Mouse (Mus musculus): ENCODE results near the gene Traf1. TPM values are rescaled to one million over a fixed set of nuclear protein-coding genes. Genes with fewer than 3 reads are reported as not detected.

Gene Traf1
- polyA plus RNA-seq, 1 experiment from 2014 or later = 15.9 TPM

DNA sequence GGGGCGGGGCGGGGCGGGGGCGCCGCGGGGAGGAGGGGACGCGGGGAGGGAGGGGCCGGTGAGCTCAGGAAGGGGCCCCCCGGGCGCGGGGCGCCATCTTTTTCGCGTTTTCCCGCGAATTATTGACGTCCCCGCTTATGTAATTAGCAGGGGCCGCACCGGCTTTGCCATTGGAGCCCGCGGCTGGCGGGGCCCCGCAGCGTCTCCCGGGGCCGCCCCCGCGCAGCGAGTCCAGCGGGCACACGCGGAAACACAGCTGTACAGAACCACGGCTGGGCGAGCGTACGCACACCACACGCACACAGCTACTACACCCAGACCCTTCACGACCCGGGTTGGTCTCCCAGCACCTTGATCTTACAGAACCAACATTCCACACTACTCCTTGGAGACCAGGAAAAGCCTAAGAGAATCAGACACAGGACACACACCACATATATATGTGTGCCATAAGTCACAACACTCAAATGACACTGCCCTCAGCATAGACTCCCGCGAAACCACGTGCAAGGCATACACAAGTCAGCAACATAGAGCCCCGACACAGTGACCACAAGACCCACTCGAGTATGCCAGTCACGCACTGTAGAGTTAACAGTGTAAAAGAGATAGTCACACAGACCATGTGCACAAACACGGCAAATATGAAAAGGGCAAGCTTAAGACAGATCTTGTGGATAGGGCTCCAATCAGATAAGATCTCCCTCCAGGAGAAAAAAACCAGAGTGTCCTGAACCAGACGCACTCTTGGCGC is 47.3 kb downstream of the Traf1 start:
- peaks cover 10% of the 10 kb centered on the region; the same call in 1 of the 2 replicates for H3K36me3 ChIP-seq (ENCODE audit: control insufficient read depth, insufficient read depth, low read length)
- H3K27ac ChIP-seq (ENCODE audit: low read depth, low read length) = peak overlapping the region; percentile 71; the same call in 1 of the 2 replicates
- 3% methylated on average over 42 of the region's 50 CpGs for WGBS
- peak overlapping the region; percentile 73 for H3K4me3 ChIP-seq (ENCODE audit: low read length)
- peak overlapping the region; percentile 74 for H3K9ac ChIP-seq (ENCODE audit: low read depth, low read length)
- H3K27me3 ChIP-seq (ENCODE audit: control insufficient read depth, insufficient read depth, low read length) = no peaks in the 10 kb centered on the region
- H3K9me3 ChIP-seq (ENCODE audit: control insufficient read depth, low read length) = no peaks in the 10 kb centered on the region
- H3K4me2 ChIP-seq (replicated peaks; ENCODE audit: low read depth, low read length) = peak overlapping the region; percentile 73
- peak; percentile 66 for ATAC-seq (ENCODE audit: low FRiP score, low TSS enrichment)
- H3K4me1 ChIP-seq (ENCODE audit: control insufficient read depth, insufficient read depth, low read length) = no peaks in the 10 kb centered on the region; the same call in none of the 2 replicates

DNA sequence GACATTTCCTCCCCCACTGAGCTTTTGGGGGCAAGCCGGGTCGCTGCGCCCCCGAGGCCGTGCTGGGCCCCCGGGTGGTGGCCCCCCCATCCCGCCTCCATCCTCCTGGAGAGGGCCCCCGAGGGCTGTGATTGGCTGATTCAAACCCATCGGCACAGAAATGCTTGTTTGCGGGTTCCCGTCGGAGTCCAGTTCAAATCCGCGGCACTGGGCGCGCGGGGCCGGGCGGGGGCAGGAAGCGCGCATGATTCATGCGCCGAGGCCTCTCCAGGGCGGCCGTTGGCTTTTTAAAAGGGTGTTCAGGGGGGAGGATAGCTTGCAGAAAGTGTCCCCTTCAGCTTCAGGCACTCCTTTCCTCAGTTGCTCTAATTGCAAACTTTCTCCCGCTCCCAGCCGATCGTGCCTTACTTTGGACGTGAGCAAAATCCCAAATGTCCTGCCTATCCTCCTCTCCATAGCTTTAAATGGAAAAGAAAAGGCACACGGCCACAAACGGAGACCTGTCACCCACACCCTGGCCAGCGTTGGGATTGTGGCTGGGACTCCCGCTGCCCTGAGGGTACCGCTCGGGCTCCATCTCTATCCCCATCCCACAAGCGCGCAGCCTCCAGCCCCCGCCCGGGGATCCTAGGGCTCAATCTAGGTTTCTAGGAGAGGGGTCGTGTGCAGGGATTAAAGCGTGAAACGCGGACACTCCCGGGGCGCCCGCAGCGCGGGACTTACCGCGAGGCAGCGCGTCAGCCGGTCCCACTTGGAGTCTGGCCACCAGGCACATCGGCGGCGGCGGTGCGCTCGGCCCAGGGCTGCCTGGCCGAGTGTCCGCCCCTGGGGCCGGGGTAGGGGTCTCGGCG is 48.1 kb downstream of the Traf1 start, which contains the start of gene Phf19:
Gene Phf19 (minus strand): TSS at position 809 of the 851 bp plus-strand sequence.
- Histone ChIP-seq H3K4me2 (replicated peaks; ENCODE audit: low read depth, low read length) (peak within 1 kb of the TSS; percentile 73), H3K27me3 (ENCODE audit: control insufficient read depth, insufficient read depth, low read length) (no peaks in the 10 kb centered on the region), H3K36me3 (ENCODE audit: control insufficient read depth, insufficient read depth, low read length) (peaks cover 14% of the 10 kb centered on the region; the same call in 1 of the 2 replicates), H3K9ac (ENCODE audit: low read depth, low read length) (peak within 1 kb of the TSS; percentile 74), H3K4me3 (ENCODE audit: low read length) (peak within 1 kb of the TSS; percentile 73), H3K9me3 (ENCODE audit: control insufficient read depth, low read length) (no peaks in the 10 kb centered on the region), H3K4me1 (ENCODE audit: control insufficient read depth, insufficient read depth, low read length) (no peaks in the 10 kb centered on the region; the same call in none of the 2 replicates), H3K27ac (ENCODE audit: low read depth, low read length) (peak within 1 kb of the TSS; percentile 71; the same call in 1 of the 2 replicates)
- WGBS = under 1% methylated on average over 56 of the region's 64 CpGs
- peak; percentile 58 for ATAC-seq (ENCODE audit: low FRiP score, low TSS enrichment)

DNA sequence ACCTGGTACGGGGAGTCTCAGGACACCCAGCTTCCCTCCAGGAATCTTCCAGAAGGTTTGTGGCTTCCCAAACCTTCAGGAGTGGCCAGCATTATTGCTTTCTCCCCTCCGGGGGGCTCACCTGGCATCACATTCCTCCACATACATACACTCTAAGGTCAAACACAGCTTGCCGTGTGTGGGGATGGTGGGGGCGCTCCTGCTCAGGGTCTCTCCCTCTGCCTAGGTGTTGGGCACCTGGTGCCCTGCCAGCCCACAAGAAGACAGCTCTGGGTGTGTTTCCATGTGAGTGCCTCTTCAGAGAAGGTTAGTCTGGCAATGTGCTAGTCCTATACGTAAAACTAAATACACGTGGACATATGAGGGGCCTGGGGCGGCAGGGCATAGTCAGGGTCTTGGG is 49.0 kb downstream of the Traf1 start:
- Histone ChIP-seq H3K4me1 (ENCODE audit: control insufficient read depth, insufficient read depth, low read length) (no peaks in the 10 kb centered on the region; the same call in none of the 2 replicates), H3K9ac (ENCODE audit: low read depth, low read length) (peak overlapping the region; percentile 74; the same call in 1 of the 2 replicates), H3K9me3 (ENCODE audit: control insufficient read depth, low read length) (no peaks in the 10 kb centered on the region), H3K27me3 (ENCODE audit: control insufficient read depth, insufficient read depth, low read length) (no peaks in the 10 kb centered on the region), H3K4me2 (replicated peaks; ENCODE audit: low read depth, low read length) (peak overlapping the region; percentile 73), H3K36me3 (ENCODE audit: control insufficient read depth, insufficient read depth, low read length) (peaks cover 14% of the 10 kb centered on the region; the same call in 1 of the 2 replicates), H3K4me3 (ENCODE audit: low read length) (peak overlapping the region; percentile 73), H3K27ac (ENCODE audit: low read depth, low read length) (no peak overlapping the region)
- no peak for ATAC-seq (ENCODE audit: low FRiP score, low TSS enrichment)
- 29% methylated on average over 7 of the region's 7 CpGs for WGBS

DNA sequence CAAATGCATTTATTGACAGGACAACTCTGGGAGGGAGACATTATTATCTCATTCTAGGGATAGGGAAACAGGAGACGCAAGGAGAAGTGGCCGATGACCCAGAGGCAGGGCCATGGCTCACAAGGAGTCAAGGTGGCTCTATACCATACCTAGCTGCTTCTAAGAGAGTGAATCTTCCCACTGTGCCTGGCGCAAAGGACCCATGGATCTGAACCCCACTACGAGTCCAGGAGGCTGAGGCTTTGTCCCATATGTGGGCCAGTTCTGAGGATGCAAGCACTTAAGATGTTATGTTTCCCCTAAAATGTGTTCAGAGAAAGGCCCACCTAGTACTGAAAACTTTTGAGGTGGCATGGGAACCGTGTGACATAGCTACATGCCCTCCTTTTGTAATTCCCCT is 49.7 kb downstream of the Traf1 start:
- H3K4me2 ChIP-seq (replicated peaks; ENCODE audit: low read depth, low read length) = peak overlapping the region; percentile 73
- ATAC-seq (ENCODE audit: low FRiP score, low TSS enrichment) = no peak
- WGBS = 56% methylated on average over 5 of the region's 5 CpGs
- peak overlapping the region; percentile 73; the same call in 1 of the 2 replicates for H3K4me3 ChIP-seq (ENCODE audit: low read length)
- no peaks in the 10 kb centered on the region; the same call in none of the 2 replicates for H3K4me1 ChIP-seq (ENCODE audit: control insufficient read depth, insufficient read depth, low read length)
- no peaks in the 10 kb centered on the region for H3K9me3 ChIP-seq (ENCODE audit: control insufficient read depth, low read length)
- H3K36me3 ChIP-seq (ENCODE audit: control insufficient read depth, insufficient read depth, low read length) = peaks cover 14% of the 10 kb centered on the region; the same call in 1 of the 2 replicates
- no peak overlapping the region for H3K9ac ChIP-seq (ENCODE audit: low read depth, low read length)
- H3K27me3 ChIP-seq (ENCODE audit: control insufficient read depth, insufficient read depth, low read length) = no peaks in the 10 kb centered on the region
- no peak overlapping the region for H3K27ac ChIP-seq (ENCODE audit: low read depth, low read length)

DNA sequence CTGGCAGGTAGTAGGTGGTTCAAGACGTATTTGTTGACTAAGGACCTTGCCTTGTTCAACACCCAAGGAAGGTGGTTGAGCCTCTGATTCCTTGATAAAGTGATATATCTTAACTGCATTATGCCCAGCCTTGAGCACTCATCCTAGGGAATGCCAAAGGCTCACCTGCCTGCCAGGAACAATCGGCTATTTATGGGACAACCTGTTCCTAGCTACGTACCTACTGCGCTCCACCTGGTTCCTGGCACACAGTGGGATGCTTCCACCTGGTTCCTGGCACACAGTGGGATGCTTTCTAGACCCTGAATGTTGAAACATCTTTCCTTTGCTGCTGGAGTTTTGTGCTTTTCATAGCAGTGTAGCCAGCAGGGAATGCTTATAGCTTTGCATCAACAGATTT is 51.9 kb downstream of the Traf1 start:
- peaks cover 14% of the 10 kb centered on the region; the same call in 1 of the 2 replicates for H3K36me3 ChIP-seq (ENCODE audit: control insufficient read depth, insufficient read depth, low read length)
- H3K9me3 ChIP-seq (ENCODE audit: control insufficient read depth, low read length) = no peaks in the 10 kb centered on the region
- no peaks in the 10 kb centered on the region; the same call in none of the 2 replicates for H3K4me1 ChIP-seq (ENCODE audit: control insufficient read depth, insufficient read depth, low read length)
- 90% methylated on average over 4 of the region's 4 CpGs for WGBS
- H3K4me3 ChIP-seq (ENCODE audit: low read length) = no peak overlapping the region
- no peaks in the 10 kb centered on the region for H3K27me3 ChIP-seq (ENCODE audit: control insufficient read depth, insufficient read depth, low read length)
- no peak overlapping the region for H3K4me2 ChIP-seq (replicated peaks; ENCODE audit: low read depth, low read length)
- no peak for ATAC-seq (ENCODE audit: low FRiP score, low TSS enrichment)
- H3K27ac ChIP-seq (ENCODE audit: low read depth, low read length) = no peak overlapping the region
- H3K9ac ChIP-seq (ENCODE audit: low read depth, low read length) = no peak overlapping the region

DNA sequence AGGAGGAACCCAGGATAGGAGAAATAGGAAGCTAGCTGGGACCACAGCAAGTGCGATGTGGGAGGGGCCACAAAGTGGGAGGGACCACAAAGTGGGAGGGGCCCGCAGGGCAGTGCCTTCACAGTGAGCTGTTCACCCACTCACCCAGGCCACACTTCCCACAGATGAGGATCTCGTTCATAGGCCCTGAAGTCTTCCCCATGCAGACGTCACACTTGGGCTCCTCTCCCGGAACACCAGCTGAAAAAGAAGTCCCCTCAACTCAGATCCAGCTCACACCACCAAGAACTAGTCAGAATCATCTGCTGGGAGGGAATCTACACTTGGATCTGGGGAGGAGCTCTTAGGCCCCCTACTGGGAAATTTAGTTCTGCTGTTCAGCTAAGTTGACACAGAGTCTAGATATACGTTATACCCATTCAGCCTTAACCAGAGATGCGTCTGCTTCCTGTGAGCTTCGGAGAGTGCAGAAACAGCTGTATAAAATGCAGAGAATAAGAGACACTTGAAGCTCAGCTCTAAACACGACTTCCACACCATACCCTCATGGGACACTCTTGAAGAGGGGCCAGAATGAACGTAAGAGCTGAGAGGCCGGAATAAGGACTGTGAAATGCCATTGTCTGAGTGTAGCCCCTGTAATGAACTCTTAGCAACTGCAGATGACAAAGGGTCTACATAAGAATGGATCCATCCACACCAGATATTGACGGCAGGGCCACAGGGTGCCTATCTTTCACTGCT is 54.5 kb downstream of the Traf1 start:
- H3K27me3 ChIP-seq (ENCODE audit: control insufficient read depth, insufficient read depth, low read length) = no peaks in the 10 kb centered on the region
- no peak for ATAC-seq (ENCODE audit: low FRiP score, low TSS enrichment)
- H3K9ac ChIP-seq (ENCODE audit: low read depth, low read length) = no peak overlapping the region
- H3K36me3 ChIP-seq (ENCODE audit: control insufficient read depth, insufficient read depth, low read length) = peaks cover 27% of the 10 kb centered on the region; the same call in 1 of the 2 replicates
- H3K27ac ChIP-seq (ENCODE audit: low read depth, low read length) = no peak overlapping the region
- 42% methylated on average over 12 of the region's 12 CpGs for WGBS
- no peak overlapping the region for H3K4me3 ChIP-seq (ENCODE audit: low read length)
- no peaks in the 10 kb centered on the region for H3K9me3 ChIP-seq (ENCODE audit: control insufficient read depth, low read length)
- no peak overlapping the region for H3K4me2 ChIP-seq (replicated peaks; ENCODE audit: low read depth, low read length)
- H3K4me1 ChIP-seq (ENCODE audit: control insufficient read depth, insufficient read depth, low read length) = peaks cover 4% of the 10 kb centered on the region

DNA sequence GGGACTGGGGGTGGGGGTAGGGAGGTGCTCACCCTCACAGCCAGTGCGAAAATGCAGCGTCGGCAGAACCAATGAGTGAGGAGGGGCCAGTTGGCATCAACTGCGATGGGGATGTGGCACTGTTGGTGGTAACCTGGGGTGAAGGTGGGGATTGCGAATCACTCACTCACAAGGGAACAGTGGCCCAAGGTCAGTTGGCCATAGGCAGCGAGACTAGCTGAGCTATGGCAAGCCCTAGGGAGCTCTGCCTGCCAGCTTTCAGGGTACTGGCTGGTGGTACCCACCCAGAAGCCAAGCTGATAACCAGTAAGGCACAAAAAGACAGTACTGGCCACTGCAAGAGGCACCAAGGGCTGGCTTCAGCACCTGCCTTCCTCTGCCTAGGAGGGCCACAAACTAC is 55.1 kb downstream of the Traf1 start:
- Histone ChIP-seq H3K27me3 (ENCODE audit: control insufficient read depth, insufficient read depth, low read length) (no peaks in the 10 kb centered on the region), H3K4me1 (ENCODE audit: control insufficient read depth, insufficient read depth, low read length) (peaks cover 4% of the 10 kb centered on the region), H3K36me3 (ENCODE audit: control insufficient read depth, insufficient read depth, low read length) (peaks cover 31% of the 10 kb centered on the region; the same call in 1 of the 2 replicates), H3K4me3 (ENCODE audit: low read length) (no peak overlapping the region), H3K4me2 (replicated peaks; ENCODE audit: low read depth, low read length) (no peak overlapping the region), H3K9me3 (ENCODE audit: control insufficient read depth, low read length) (no peaks in the 10 kb centered on the region), H3K27ac (ENCODE audit: low read depth, low read length) (no peak overlapping the region), H3K9ac (ENCODE audit: low read depth, low read length) (no peak overlapping the region)
- ATAC-seq (ENCODE audit: low FRiP score, low TSS enrichment) = no peak
- WGBS = 69% methylated on average over 6 of the region's 6 CpGs

DNA sequence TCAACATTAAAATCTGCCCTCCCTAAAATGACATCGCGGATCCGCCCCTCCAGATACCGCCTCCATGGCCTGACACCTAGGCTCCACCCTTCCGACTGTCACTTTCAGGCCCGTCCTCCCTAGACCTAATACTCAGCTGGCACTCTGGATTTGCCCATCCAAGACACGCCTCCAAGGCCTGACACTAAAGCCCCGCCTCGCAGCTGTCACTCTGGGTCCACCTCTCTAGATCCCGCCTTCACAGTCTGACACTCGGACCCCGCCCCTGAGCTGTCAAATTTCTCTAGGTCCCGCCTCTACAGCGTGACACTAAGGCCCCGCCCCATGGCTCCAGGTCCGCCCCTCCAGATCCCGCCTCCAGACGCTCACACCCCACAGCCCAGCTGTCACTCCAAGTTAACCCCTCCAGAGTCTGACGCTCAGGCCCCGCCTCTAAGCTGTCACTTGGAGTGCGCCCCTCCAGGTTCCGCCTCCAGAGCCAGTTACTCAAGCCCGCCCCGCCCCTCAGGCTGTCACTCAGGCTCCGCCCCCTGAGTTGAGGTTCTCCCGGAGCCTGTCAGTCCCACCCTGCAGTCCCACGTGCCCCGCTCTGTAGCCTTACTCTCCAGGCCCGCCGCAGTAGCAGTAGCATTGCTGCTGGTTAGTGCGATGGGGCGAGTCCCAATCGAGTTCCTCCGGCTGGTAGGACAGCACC is 56.6 kb downstream of the Traf1 start:
- Histone ChIP-seq H3K4me1 (ENCODE audit: control insufficient read depth, insufficient read depth, low read length) (peaks cover 4% of the 10 kb centered on the region; the same call in 1 of the 2 replicates), H3K27me3 (ENCODE audit: control insufficient read depth, insufficient read depth, low read length) (no peaks in the 10 kb centered on the region), H3K27ac (ENCODE audit: low read depth, low read length) (no peak overlapping the region), H3K9ac (ENCODE audit: low read depth, low read length) (no peak overlapping the region), H3K36me3 (ENCODE audit: control insufficient read depth, insufficient read depth, low read length) (peaks cover 27% of the 10 kb centered on the region; the same call in 1 of the 2 replicates), H3K4me2 (replicated peaks; ENCODE audit: low read depth, low read length) (peak overlapping the region; percentile 46), H3K4me3 (ENCODE audit: low read length) (peak overlapping the region; percentile 23), H3K9me3 (ENCODE audit: control insufficient read depth, low read length) (no peaks in the 10 kb centered on the region)
- WGBS = 1% methylated on average over 34 of the region's 34 CpGs
- ATAC-seq (ENCODE audit: low FRiP score, low TSS enrichment) = peak; percentile 96
